In genomic region chr11:114914978-114915377, GRCm38 (mm10) we compare ENCODE assay signal across 25 mouse cellular contexts. TPM values are rescaled to one million over a fixed set of nuclear protein-coding genes. Genes with fewer than 3 reads are reported as not detected.
DNase-seq lines count a peak whose midpoint lies in the region; ATAC-seq lines count a peak whose summit lies in the region.
"Had no signal": no experiment of that assay in that cellular context is flagged by ENCODE, and none has a peak within 500 bp of the region (broad histone marks: within the 10 kb centered on the region; RNA-seq: fewer than 3 reads in every experiment).

No protein-coding gene starts in this region.

- no peak overlapping the region for H3K4me2 ChIP-seq in liver, embryonic 12.5 days
- H3K4me2 ChIP-seq in kidney, embryonic 15.5 days, result no peak overlapping the region
- H3K4me2 ChIP-seq: forebrain, embryonic 13.5 days; liver, embryonic 13.5 days; neural tube, embryonic 13.5 days had no signal

- H3K27ac ChIP-seq in heart, embryonic 10.5 days, result peak overlapping the region; percentile 52
- H3K27ac ChIP-seq in brown adipose tissue, adult 24 weeks (replicated peaks; ENCODE audit: low read depth, low read length), result peak overlapping the region; percentile 74
- 0 out of 2 replicates have a peak overlapping the region, but pooled peaks have one; percentile 9 for H3K27ac ChIP-seq in liver, embryonic 12.5 days
- no peak overlapping the region for H3K27ac ChIP-seq in kidney, embryonic 15.5 days
- H3K27ac ChIP-seq: forebrain, embryonic 13.5 days; liver, embryonic 13.5 days; midbrain, embryonic 10.5 days; neural tube, embryonic 13.5 days had no signal

- DNase-seq in heart, embryonic 10.5 days (ENCODE audit: low spot score), result no peak
- no peak for DNase-seq in heart, postnatal 36 days
- DNase-seq in A20 (ENCODE audit: low read depth, low spot score), result peak; percentile 39
- no peak for DNase-seq in thymus, adult 18-20 months
- DNase-seq in retina, postnatal 1 day, result no peak
- DNase-seq: adrenal gland, postnatal 25 days; cerebellum, adult 9-11 months; gastrocnemius, postnatal 25 days; kidney, adult 8-10 months; kidney, postnatal 4 days; liver, embryonic 13.5 days; thymus, postnatal 25 days had no signal

- intact Hi-C loops in heart, postnatal 36 days (cut with DNase I), result loop anchor here (5.0 kb wide), 1 partner anchor 243 kb away; no protein-coding TSS in a partner anchor

- 32% methylated on average over 7 of the region's 7 CpGs for WGBS in heart, embryonic 10.5 days
- 18% methylated on average over 7 of the region's 7 CpGs for WGBS in liver, embryonic 12.5 days (ENCODE audit: insufficient replicate concordance)
- WGBS in kidney, embryonic 15.5 days, result 38% methylated on average over 7 of the region's 7 CpGs

- no peaks in the 10 kb centered on the region for H3K36me3 ChIP-seq in heart, embryonic 10.5 days
- no peaks in the 10 kb centered on the region for H3K36me3 ChIP-seq in liver, embryonic 12.5 days
- H3K36me3 ChIP-seq in kidney, embryonic 15.5 days, result no peaks in the 10 kb centered on the region
- H3K36me3 ChIP-seq: liver, embryonic 13.5 days; midbrain, embryonic 10.5 days; neural tube, embryonic 13.5 days had no signal

- peaks cover 6% of the 10 kb centered on the region for H3K4me1 ChIP-seq in heart, embryonic 10.5 days
- no peaks in the 10 kb centered on the region for H3K4me1 ChIP-seq in brown adipose tissue, adult 24 weeks (ENCODE audit: control insufficient read depth, insufficient read depth, insufficient read length, low read length)
- 0 out of 2 replicates have a peak, but pooled peaks cover 8% of the 10 kb centered on the region for H3K4me1 ChIP-seq in liver, embryonic 12.5 days
- H3K4me1 ChIP-seq in kidney, embryonic 15.5 days, result no peaks in the 10 kb centered on the region
- H3K4me1 ChIP-seq: forebrain, embryonic 13.5 days; liver, embryonic 13.5 days; midbrain, embryonic 10.5 days; neural tube, embryonic 13.5 days had no signal

- peaks cover 4% of the 10 kb centered on the region; the same call in 1 of the 2 replicates for H3K9me3 ChIP-seq in heart, embryonic 10.5 days
- H3K9me3 ChIP-seq in liver, embryonic 12.5 days (replicated peaks), result no peaks in the 10 kb centered on the region; the same call in 1 of the 2 replicates
- no peaks in the 10 kb centered on the region for H3K9me3 ChIP-seq in kidney, embryonic 15.5 days (replicated peaks)
- H3K9me3 ChIP-seq: forebrain, embryonic 13.5 days; liver, embryonic 13.5 days; neural tube, embryonic 13.5 days had no signal

- H3K27me3 ChIP-seq in heart, embryonic 10.5 days (ENCODE audit: insufficient read depth, poor library complexity, severe bottlenecking), result no peaks in the 10 kb centered on the region
- H3K27me3 ChIP-seq in liver, embryonic 12.5 days (replicated peaks), result no peaks in the 10 kb centered on the region
- 0 out of 2 replicates have a peak, but pooled peaks cover 4% of the 10 kb centered on the region for H3K27me3 ChIP-seq in kidney, embryonic 15.5 days
- H3K27me3 ChIP-seq: liver, embryonic 13.5 days; Patski had no signal

- no peak for ATAC-seq in liver, embryonic 12.5 days
- ATAC-seq in kidney, embryonic 15.5 days (replicated peaks; ENCODE audit: low FRiP score), result no peak
- ATAC-seq: activated CD4-positive, CD25-positive, alpha-beta regulatory T cell, adult 4 months; forebrain, embryonic 13.5 days; inflammation-experienced regulatory T-cells, adult 6 months; Patski had no signal

- H3K4me3 ChIP-seq in heart, embryonic 10.5 days, result 0 out of 2 replicates have a peak overlapping the region, but pooled peaks have one; percentile 8
- H3K4me3 ChIP-seq in brown adipose tissue, adult 24 weeks (ENCODE audit: insufficient read depth, low read depth, low read length), result no peak overlapping the region
- H3K4me3 ChIP-seq in liver, embryonic 12.5 days, result no peak overlapping the region
- no peak overlapping the region for H3K4me3 ChIP-seq in kidney, embryonic 15.5 days (replicated peaks)
- H3K4me3 ChIP-seq: forebrain, embryonic 13.5 days; liver, embryonic 13.5 days; midbrain, embryonic 10.5 days; neural tube, embryonic 13.5 days had no signal

- H3K9ac ChIP-seq in liver, embryonic 12.5 days, result no peak overlapping the region
- H3K9ac ChIP-seq in kidney, embryonic 15.5 days, result no peak overlapping the region
- H3K9ac ChIP-seq: forebrain, embryonic 13.5 days; liver, embryonic 13.5 days; neural tube, embryonic 13.5 days had no signal

RNA-seq across cellular contexts. Expression of gene Cd300lb, which starts 19.2 kb away (rescaled TPM):
- 0.48 and 1.0 TPM in 2 replicates for polyA plus RNA-seq in heart, embryonic 10.5 days (2016; fragmentation: Nextera tagmentation; extraction: Ambion mirVana)
- 1 to 10 TPM in 1 of 2 experiments, under 1 TPM in 1; 0.75 to 1.7 TPM for total RNA-seq in heart, postnatal 36 days (2021)
- 0.58 and 1.1 TPM in 2 replicates for polyA plus RNA-seq in brown adipose tissue, adult 24 weeks (2012; ENCODE audit: insufficient read depth, insufficient read length, missing spikeins)
- 0.39 and 0.67 TPM in 2 replicates for polyA plus RNA-seq in liver, embryonic 12.5 days (2016; fragmentation: Nextera tagmentation; extraction: Ambion mirVana)
- polyA plus RNA-seq in kidney, embryonic 15.5 days (2015; fragmentation: Nextera tagmentation; extraction: Ambion mirVana), result 0.25 and 0.31 TPM in 2 replicates
- total RNA-seq: left cerebral cortex, postnatal 36 days had no signal
- polyA plus RNA-seq: inflammation-experienced regulatory T-cells, adult 6 months; midbrain, embryonic 10.5 days had no signal

RNA-seq across cellular contexts. Expression of gene Cd300a, which starts 25.1 kb away (rescaled TPM):
- 0.46 and 0.62 TPM in 2 replicates for polyA plus RNA-seq in heart, embryonic 10.5 days (2016; fragmentation: Nextera tagmentation; extraction: Ambion mirVana)
- total RNA-seq in heart, postnatal 36 days (2021), result 1 to 10 TPM; 1.6 to 1.8 TPM
- 0.58 and 1.1 TPM in 2 replicates for polyA plus RNA-seq in brown adipose tissue, adult 24 weeks (2012; ENCODE audit: insufficient read depth, insufficient read length, missing spikeins)
- 3.7 and 4.6 TPM in 2 replicates for polyA plus RNA-seq in liver, embryonic 12.5 days (2016; fragmentation: Nextera tagmentation; extraction: Ambion mirVana)
- 1.7 and 1.8 TPM in 2 replicates for polyA plus RNA-seq in kidney, embryonic 15.5 days (2015; fragmentation: Nextera tagmentation; extraction: Ambion mirVana)

RNA-seq across cellular contexts. Expression of gene Cd300c, which starts 54.0 kb away (rescaled TPM):
- polyA plus RNA-seq in heart, embryonic 10.5 days (2016; fragmentation: Nextera tagmentation; extraction: Ambion mirVana), result not detected in 2 replicates
- not detected for total RNA-seq in heart, postnatal 36 days (2021)
- polyA plus RNA-seq in brown adipose tissue, adult 24 weeks (2012; ENCODE audit: insufficient read depth, insufficient read length, missing spikeins), result not detected in 2 replicates
- polyA plus RNA-seq in liver, embryonic 12.5 days (2016; fragmentation: Nextera tagmentation; extraction: Ambion mirVana), result not detected in 2 replicates
- polyA plus RNA-seq in kidney, embryonic 15.5 days (2015; fragmentation: Nextera tagmentation; extraction: Ambion mirVana), result not detected in 2 replicates
- total RNA-seq: adrenal gland, postnatal 25 days; gastrocnemius, postnatal 25 days; layer of hippocampus, postnatal 14 days; left cerebral cortex, postnatal 36 days had no signal
- polyA plus RNA-seq: activated CD4-positive, CD25-positive, alpha-beta regulatory T cell, adult 4 months; C2C12; forebrain, embryonic 13.5 days; hindbrain, embryonic 11.5 days; inflammation-experienced regulatory T-cells, adult 6 months; midbrain, embryonic 10.5 days; neural tube, embryonic 13.5 days; Patski had no signal
